Mouse (Mus musculus) heart, embryonic 12.5 days (tissue): ENCODE results near the gene Filip1l. TPM values are rescaled to one million over a fixed set of nuclear protein-coding genes. Genes with fewer than 3 reads are reported as not detected.

ENCODE experiments used
- ATAC-seq: fragments of 200-750 bp; cut with Nextera tagmentation; 2 replicates; pipeline ENCODE4 v1.8.0; 2017; ENCODE audit warnings: moderate TSS enrichment, moderate library complexity; ENCODE audit not compliant: insufficient number of reproducible peaks, low FRiP score
- H3K27ac ChIP-seq: fragments of 300-500 bp; sonication (generic); 2 replicates; pipeline ENCODE4 v1.5.1; 2016; ENCODE audit warnings: mild to moderate bottlenecking, moderate library complexity; ENCODE audit not compliant: poor library complexity, severe bottlenecking
- H3K27me3 ChIP-seq: fragments of 300-500 bp; sonication (generic); replicated peaks from 2 replicates; pipeline ENCODE4 v1.6.1; 2016; ENCODE audit warnings: mild to moderate bottlenecking, moderate library complexity
- H3K36me3 ChIP-seq: fragments of 300-500 bp; sonication (generic); 2 replicates; pipeline ENCODE4 v1.6.1; 2016; ENCODE audit warnings: mild to moderate bottlenecking, moderate library complexity
- H3K4me1 ChIP-seq: fragments of 300-500 bp; sonication (generic); replicated peaks from 2 replicates; pipeline ENCODE4 v1.6.1; 2016; ENCODE audit warnings: mild to moderate bottlenecking
- H3K4me2 ChIP-seq: fragments of 300-500 bp; sonication (generic); 2 replicates; pipeline ENCODE4 v1.6.1; 2016; ENCODE audit warnings: mild to moderate bottlenecking, moderate library complexity
- H3K4me3 ChIP-seq: fragments of 300-500 bp; sonication (generic); 2 replicates; pipeline ENCODE4 v1.5.1; 2016; ENCODE audit warnings: mild to moderate bottlenecking
- H3K9ac ChIP-seq: fragments of 300-500 bp; sonication (generic); 2 replicates; pipeline ENCODE4 v1.6.1; 2016; ENCODE audit warnings: mild to moderate bottlenecking, moderate library complexity
- H3K9me3 ChIP-seq: fragments of 300-500 bp; sonication (generic); replicated peaks from 2 replicates; pipeline ENCODE4 v1.6.1; 2016; ENCODE audit warnings: mild to moderate bottlenecking, moderate library complexity
- WGBS: fragments of 180-500 bp; shearing (Covaris S2); methylation state at CpG from one replicate; pipeline ENCODE4 v1.1.7; 2016; 5-methylcytosine and 5-hydroxymethylcytosine counted together
- polyA plus RNA-seq: library from polyadenylated mRNA; unstranded; fragments of >200 nt; fragmentation: Nextera tagmentation; extraction: Ambion mirVana; gene quantifications from 2 replicates; pipeline ENCODE4 v1.2.1, GENCODE M21; 2016

The Filip1l gene
- polyA plus RNA-seq, 1 experiment from 2014 or later: 27.8 TPM

GRCm38 (mm10) chr16:57353932-57354331 is 1.0 kb downstream of the Filip1l start:
- peaks cover 47% of the 10 kb centered on the region for H3K4me1 ChIP-seq
- ATAC-seq: peak; percentile 70; the same call in 1 of the 2 replicates
- no peaks in the 10 kb centered on the region for H3K27me3 ChIP-seq
- no peak overlapping the region for H3K4me3 ChIP-seq
- H3K9me3 ChIP-seq: no peaks in the 10 kb centered on the region
- peak overlapping the region; percentile 22; the same call in 1 of the 2 replicates for H3K4me2 ChIP-seq
- no peaks in the 10 kb centered on the region for H3K36me3 ChIP-seq
- peak overlapping the region; percentile 33; the same call in 1 of the 2 replicates for H3K27ac ChIP-seq
- WGBS: 58% methylated on average over 6 of the region's 6 CpGs
- H3K9ac ChIP-seq: no peak overlapping the region

DNA sequence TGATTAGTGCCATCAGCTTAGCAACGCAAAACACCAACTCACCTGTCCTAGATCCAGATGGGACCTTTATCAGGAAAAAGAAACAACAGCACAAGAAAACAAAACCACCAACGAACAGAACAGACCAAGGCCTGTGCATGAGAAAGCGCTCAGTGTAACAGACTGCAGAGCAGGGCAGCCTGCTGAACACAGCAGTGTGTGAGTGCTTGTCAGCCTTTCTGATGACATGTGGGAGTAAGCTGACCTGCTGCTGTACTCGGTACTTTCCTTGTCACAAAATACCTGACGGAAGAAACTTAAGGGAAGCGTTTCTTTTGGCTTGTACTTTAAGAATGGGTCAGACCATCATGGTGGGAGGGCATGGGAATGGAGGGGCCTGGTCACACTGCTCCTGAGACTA is 3.6 kb downstream of the Filip1l start:
- no peak for ATAC-seq
- peak overlapping the region; percentile 81 for H3K27ac ChIP-seq
- peak overlapping the region; percentile 19; the same call in 1 of the 2 replicates for H3K4me2 ChIP-seq
- no peaks in the 10 kb centered on the region for H3K36me3 ChIP-seq
- 41% methylated on average over 6 of the region's 6 CpGs for WGBS
- no peaks in the 10 kb centered on the region for H3K27me3 ChIP-seq
- peaks cover 39% of the 10 kb centered on the region for H3K4me1 ChIP-seq
- H3K4me3 ChIP-seq: no peak overlapping the region
- H3K9me3 ChIP-seq: no peaks in the 10 kb centered on the region
- peak overlapping the region; percentile 35 for H3K9ac ChIP-seq

DNA sequence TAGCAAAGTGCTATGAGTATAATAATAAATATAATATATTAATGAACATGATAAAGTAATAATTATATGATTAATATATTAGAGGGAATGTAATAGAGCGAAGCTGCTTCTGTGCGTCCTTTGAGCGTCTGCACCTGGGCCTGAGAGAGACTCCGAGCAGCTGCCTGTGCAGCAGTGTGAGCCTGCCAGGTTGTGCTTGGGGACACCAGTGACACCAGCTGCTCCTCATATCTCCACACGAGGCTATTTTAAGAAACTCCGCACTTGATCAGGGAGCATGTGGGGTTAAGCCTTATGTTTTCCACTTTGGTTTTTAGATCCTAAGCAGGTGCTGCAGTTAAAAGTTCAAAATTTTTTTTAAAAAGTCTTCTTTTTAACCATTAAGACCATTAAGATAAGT is 4.1 kb downstream of the Filip1l start:
- ATAC-seq: no peak
- Histone ChIP-seq H3K4me1 (peaks cover 35% of the 10 kb centered on the region), H3K36me3 (no peaks in the 10 kb centered on the region), H3K27ac (peak overlapping the region; percentile 81; the same call in 1 of the 2 replicates), H3K4me2 (peak overlapping the region; percentile 19; the same call in 1 of the 2 replicates), H3K9ac (no peak overlapping the region), H3K27me3 (no peaks in the 10 kb centered on the region), H3K9me3 (no peaks in the 10 kb centered on the region), H3K4me3 (no peak overlapping the region)
- WGBS: 48% methylated on average over 6 of the region's 6 CpGs

- Histone ChIP-seq H3K27me3 (no peaks in the 10 kb centered on the region), H3K4me3 (no peak overlapping the region), H3K4me1 (peaks cover 29% of the 10 kb centered on the region), H3K36me3 (no peaks in the 10 kb centered on the region), H3K4me2 (no peak overlapping the region), H3K9me3 (no peaks in the 10 kb centered on the region), H3K9ac (no peak overlapping the region), H3K27ac (no peak overlapping the region)
- WGBS: 83% methylated on average over 10 of the region's 10 CpGs
- ATAC-seq: no peak
These were observed 6.4 kb downstream of the Filip1l start for GRCm38 (mm10) chr16:57359251-57359650.

DNA sequence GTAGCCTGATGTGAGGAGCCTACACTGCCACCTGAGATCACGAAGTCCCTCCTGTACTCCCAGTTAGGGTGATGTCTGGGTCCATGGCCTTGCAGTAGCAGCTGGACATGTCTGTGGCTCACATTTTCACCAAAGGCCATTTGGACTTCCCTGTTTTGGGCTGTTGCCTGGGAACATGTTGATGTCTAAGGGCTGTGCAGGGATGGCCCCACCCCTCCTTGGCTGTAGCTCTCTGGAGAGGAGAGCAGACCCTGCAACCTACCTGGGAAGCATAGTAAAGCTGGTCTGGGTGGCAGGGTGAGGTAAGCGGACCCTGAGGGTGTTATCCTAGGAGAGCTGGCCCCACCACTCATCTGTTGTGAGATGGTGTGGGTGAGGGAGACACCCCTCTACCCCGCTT is 7.9 kb downstream of the Filip1l start:
- Histone ChIP-seq H3K4me3 (no peak overlapping the region), H3K36me3 (no peaks in the 10 kb centered on the region), H3K9me3 (no peaks in the 10 kb centered on the region), H3K4me1 (peaks cover 22% of the 10 kb centered on the region), H3K4me2 (no peak overlapping the region), H3K9ac (no peak overlapping the region), H3K27me3 (no peaks in the 10 kb centered on the region), H3K27ac (no peak overlapping the region)
- ATAC-seq: no peak
- WGBS: 85% methylated on average over 3 of the region's 3 CpGs

DNA sequence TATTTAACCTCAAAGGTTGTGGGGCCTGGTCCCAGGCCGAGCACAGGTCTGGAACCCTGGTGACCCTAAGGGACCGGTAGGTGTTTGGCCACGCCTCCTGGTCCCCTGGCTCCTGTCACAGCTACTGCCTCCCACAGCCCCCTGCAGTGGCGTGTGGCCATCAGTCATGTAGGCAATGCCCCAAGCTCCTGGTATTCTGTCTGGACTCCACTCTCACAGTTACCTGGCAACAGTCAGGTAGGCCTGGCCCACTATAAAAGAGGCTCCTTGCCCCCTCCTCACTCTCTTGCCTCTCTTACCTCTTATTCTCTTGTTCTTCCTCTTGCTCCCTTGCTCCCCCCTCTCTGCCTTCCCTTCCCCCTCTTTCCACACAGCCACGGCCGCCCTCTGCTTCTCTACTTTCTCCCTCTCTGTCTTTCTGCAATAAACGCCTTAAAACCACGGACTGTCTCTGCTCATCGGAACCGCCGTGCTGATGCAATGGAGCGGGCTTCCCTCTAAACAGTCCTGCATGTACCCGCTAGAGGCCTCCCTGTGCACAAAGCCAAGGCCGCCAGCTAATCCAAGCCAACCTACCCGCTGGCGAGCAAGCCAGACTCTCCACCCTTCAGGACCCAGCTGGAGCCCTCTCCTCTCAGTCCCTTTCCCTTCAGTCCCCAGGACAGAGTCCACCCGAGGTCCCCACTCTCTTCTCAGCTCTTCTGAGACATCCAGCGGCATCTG is 9.9 kb downstream of the Filip1l start:
- Histone ChIP-seq H3K4me3 (peak overlapping the region; percentile 35), H3K27ac (peak overlapping the region; percentile 44; the same call in 1 of the 2 replicates)
- WGBS: 28% methylated on average over 18 of the region's 18 CpGs

GRCm38 (mm10) chr16:57364498-57364897 is 11.6 kb downstream of the Filip1l start:
- Histone ChIP-seq H3K9ac (no peak overlapping the region), H3K4me2 (no peak overlapping the region), H3K36me3 (no peaks in the 10 kb centered on the region), H3K27ac (no peak overlapping the region), H3K9me3 (no peaks in the 10 kb centered on the region), H3K27me3 (no peaks in the 10 kb centered on the region), H3K4me3 (no peak overlapping the region), H3K4me1 (peaks cover 32% of the 10 kb centered on the region)
- no peak for ATAC-seq
- WGBS: 81% methylated on average over 7 of the region's 7 CpGs

More for the DNA sequence above, 9.9 kb downstream of the Filip1l start:
- ATAC-seq: peak; percentile 78
- Histone ChIP-seq H3K9me3 (no peaks in the 10 kb centered on the region), H3K4me1 (peaks cover 27% of the 10 kb centered on the region), H3K4me2 (peak overlapping the region; percentile 69), H3K9ac (peak overlapping the region; percentile 67), H3K27me3 (no peaks in the 10 kb centered on the region), H3K36me3 (no peaks in the 10 kb centered on the region)

- Histone ChIP-seq H3K4me1 (peaks cover 41% of the 10 kb centered on the region), H3K27me3 (no peaks in the 10 kb centered on the region), H3K4me2 (no peak overlapping the region), H3K36me3 (no peaks in the 10 kb centered on the region), H3K9me3 (no peaks in the 10 kb centered on the region), H3K9ac (no peak overlapping the region), H3K4me3 (no peak overlapping the region), H3K27ac (no peak overlapping the region)
- no peak for ATAC-seq
- WGBS: 58% methylated on average over 6 of the region's 6 CpGs
These were observed 13.2 kb downstream of the Filip1l start for GRCm38 (mm10) chr16:57366141-57366540.

GRCm38 (mm10) chr16:57366941-57367694 is 14.2 kb downstream of the Filip1l start:
- H3K27me3 ChIP-seq: no peaks in the 10 kb centered on the region
- H3K27ac ChIP-seq: no peak overlapping the region
- H3K4me1 ChIP-seq: peaks cover 41% of the 10 kb centered on the region
- no peak overlapping the region for H3K9ac ChIP-seq
- H3K4me3 ChIP-seq: no peak overlapping the region
- 62% methylated on average over 18 of the region's 18 CpGs for WGBS
- ATAC-seq: no peak
- H3K36me3 ChIP-seq: no peaks in the 10 kb centered on the region
- no peak overlapping the region for H3K4me2 ChIP-seq
- no peaks in the 10 kb centered on the region for H3K9me3 ChIP-seq

- Histone ChIP-seq H3K9me3 (no peaks in the 10 kb centered on the region), H3K4me2 (no peak overlapping the region), H3K27ac (peak overlapping the region; percentile 31; the same call in 1 of the 2 replicates), H3K4me1 (peaks cover 31% of the 10 kb centered on the region), H3K27me3 (no peaks in the 10 kb centered on the region), H3K4me3 (no peak overlapping the region), H3K9ac (no peak overlapping the region), H3K36me3 (no peaks in the 10 kb centered on the region)
- peak; percentile 51; the same call in 1 of the 2 replicates for ATAC-seq
- 60% methylated on average over 8 of the region's 8 CpGs for WGBS
These were observed 17.1 kb downstream of the Filip1l start for GRCm38 (mm10) chr16:57369846-57370496.

DNA sequence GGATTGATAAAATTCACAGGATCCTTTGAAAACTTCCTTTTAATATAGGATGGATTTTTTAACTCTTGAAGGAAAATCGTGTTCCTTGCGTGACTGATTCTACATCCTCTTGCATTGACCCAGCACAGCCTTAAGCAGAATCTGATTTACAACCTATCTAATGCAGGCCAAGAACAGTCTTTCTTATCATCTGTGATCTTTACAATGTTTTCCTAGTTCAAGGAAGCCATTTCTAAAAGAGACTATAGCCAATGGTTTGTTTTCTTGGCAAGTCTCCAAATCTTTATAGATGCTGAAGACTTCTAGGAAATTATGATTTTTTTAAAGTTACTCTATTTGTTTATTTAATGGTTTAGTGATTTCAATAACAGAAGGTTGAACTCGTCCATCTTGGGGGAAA is 19.3 kb downstream of the Filip1l start:
- H3K9me3 ChIP-seq: no peaks in the 10 kb centered on the region
- peaks cover 24% of the 10 kb centered on the region for H3K4me1 ChIP-seq
- no peak for ATAC-seq
- H3K36me3 ChIP-seq: no peaks in the 10 kb centered on the region
- WGBS: 78% methylated on average over 3 of the region's 3 CpGs
- H3K4me2 ChIP-seq: no peak overlapping the region
- H3K4me3 ChIP-seq: no peak overlapping the region
- no peak overlapping the region for H3K27ac ChIP-seq
- no peaks in the 10 kb centered on the region for H3K27me3 ChIP-seq
- H3K9ac ChIP-seq: no peak overlapping the region
